Mouse (Mus musculus): Measurements from ENCODE around the gene Leap2.
"Not testable (repeated sequence)": the region's sequence is repeated elsewhere in the genome, so short reads cannot be mapped to it uniquely, and the experiment has no call there.

Leap2 gene

DNA sequence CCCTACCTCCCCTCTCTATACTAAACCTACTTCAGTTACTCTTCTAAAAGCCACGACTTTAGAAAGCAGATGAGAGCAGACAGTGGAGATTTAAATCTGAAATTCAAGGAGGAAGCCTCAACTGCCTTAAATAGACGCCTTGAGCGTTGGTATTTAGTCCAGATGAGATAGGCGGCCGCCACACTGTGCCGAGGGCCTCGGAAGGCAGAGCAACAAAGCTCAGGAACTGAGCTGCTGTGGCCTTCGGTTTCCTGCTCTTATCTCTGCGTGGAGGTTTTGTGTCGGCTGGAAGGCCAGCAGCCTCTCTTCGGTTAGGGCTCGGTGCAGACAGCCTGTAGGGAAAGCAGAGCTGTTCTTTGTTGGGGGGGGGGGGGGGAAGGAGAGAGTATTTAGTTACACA lies 19.0 kb upstream of the Leap2 start:
- no peak for DNase-seq (ENCODE audit: low spot score in 2 of 2)

- no peak for DNase-seq (ENCODE audit: low spot score in 2 of 2)
Measured at GRCm38 (mm10) chr11:53436338-53436737, 13.4 kb upstream of the Leap2 start.

DNA sequence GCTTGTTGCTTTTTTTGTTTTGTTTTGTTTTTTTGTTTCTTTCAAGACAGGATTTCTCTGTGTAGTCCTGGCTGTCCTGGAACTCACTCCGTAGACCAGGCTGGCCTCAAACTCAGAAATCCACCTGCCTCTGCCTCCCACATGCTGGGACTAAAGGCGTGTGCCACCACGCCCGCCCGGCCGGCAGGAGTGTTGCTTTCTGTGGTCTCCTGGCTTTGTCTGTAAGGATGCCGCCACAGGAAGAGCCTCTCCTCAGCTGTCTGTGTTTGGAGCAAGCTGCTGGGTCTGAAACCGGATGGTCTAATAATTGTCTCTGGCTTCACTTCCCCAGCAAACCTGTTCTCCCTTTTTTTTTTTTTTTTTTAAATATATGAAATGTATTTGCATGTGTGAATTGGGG lies 12.5 kb upstream of the Leap2 start:
- DNase-seq (ENCODE audit: low spot score in 2 of 2): no peak

GRCm38 (mm10) chr11:53433057-53433456 lies 10.1 kb upstream of the Leap2 start:
- no peak for DNase-seq (ENCODE audit: low spot score in 2 of 2)

DNA sequence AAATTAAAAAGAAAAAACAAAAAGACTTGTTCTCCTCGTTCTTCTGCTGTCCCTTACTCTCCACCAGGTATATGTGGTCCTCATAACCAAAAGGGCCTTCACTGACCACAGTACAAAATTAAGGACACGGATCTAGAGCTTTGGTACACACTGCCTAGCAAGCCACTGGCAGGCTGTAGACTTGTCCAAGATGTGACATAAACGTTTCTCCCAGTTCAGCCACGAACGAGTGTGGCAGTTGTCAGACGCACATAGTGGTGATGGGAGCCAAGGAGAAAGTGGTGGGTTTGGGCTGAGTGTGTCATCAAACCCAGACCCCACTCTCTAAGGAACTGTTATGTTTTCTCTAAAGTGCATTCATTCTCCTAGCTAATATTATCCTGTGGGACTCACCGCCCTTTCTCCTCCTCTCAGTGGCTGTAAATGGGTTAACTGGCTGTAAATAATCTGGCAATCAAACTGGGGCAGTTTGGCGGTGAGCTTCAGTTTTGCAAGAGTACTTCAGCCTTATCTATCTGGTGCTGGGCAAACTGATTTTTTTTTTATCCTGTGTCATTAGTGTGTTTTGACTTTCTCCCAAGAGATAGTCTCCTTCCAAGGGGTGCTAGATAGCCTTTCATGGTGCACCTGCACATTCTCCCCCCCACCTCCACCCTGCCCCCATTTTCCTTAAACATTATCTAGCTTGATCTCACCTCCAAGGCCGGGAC lies 8.5 kb upstream of the Leap2 start:
- no peak for DNase-seq (ENCODE audit: low spot score in 2 of 2)

DNA sequence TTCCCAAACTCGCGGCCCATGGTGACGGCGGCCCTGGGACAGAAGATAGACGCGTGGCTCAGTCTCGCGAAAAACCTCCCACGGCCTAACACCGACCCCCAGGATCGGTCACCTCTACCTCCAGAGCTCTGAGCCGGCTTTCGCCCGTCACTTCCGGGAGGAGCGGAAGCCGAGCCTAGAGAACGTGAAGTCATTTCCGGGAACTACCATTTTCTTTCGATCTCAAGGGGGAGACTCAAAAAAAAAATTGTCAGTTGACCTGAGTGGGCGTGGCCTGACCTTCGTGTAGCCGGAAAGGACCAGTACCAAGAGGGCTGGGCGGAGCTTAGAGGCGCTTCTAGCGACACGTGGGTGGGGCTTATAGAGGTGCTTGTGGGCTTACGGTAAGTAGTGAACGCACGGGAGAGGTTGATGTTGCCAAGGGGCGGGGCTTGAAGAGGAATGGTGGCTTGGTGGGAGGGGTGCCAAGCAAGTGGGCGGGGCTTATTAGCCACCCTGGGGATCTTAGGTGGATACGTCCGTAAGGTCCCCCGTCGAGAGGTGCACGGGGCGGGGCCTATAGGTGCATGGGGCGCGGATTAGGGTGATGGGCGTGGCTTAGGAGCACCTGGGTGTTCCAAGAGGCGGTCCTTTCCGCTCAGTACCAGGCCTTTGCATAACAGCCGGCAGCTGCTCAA lies 7.8 kb upstream of the Leap2 start, which contains the start of the genes Uqcrq and Gdf9:
Gene Uqcrq (minus strand): TSS at position 162 of the 677 bp plus-strand sequence.
Gene Gdf9 (plus strand): TSS at position 354 of the 677 bp plus-strand sequence.
- DNase-seq (ENCODE audit: low spot score in 2 of 2): peak; percentile 98 to 100

- DNase-seq (ENCODE audit: low spot score in 2 of 2): no peak
Measured at GRCm38 (mm10) chr11:53430300-53430669, 7.3 kb upstream of the Leap2 start.

GRCm38 (mm10) chr11:53429182-53429581 lies 6.2 kb upstream of the Leap2 start:
- no peak for DNase-seq (ENCODE audit: low spot score in 2 of 2)

- DNase-seq (ENCODE audit: low spot score in 2 of 2): no peak
Measured at GRCm38 (mm10) chr11:53428716-53429057, 5.7 kb upstream of the Leap2 start.

GRCm38 (mm10) chr11:53427993-53428715 lies 5.2 kb upstream of the Leap2 start:
- no peak for DNase-seq (ENCODE audit: low spot score in 2 of 2)

GRCm38 (mm10) chr11:53426914-53427313 lies 3.9 kb upstream of the Leap2 start:
- not testable (repeated sequence) for DNase-seq (ENCODE audit: low spot score in 2 of 2)

DNA sequence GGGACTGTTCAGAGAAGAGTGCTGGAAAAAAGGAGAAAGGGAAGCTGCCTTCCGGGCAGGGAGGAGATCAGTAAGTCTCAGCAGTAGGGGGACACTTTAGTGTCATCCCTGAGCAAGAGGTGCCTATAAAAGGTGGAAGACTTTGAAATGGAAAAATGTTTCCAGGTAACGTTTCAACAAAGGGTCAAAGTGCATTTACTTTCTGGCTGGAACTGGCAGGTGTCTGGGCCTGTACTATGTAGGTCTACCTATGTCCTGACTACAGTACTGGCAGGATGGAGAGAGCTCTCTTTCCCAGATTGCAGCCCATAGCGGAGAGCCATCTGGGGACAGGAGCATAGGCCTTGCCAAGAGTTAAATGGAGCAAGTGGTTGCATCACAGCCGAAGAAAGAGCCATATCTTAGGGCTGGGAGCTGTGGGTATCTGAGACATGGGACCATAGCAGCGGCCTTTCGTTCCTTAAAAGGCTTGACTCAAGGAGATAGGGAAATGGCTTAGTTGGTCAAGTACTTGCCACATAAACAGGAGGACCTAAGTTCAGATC lies 2.8 kb upstream of the Leap2 start:
- no peak for DNase-seq (ENCODE audit: low spot score in 2 of 2)

GRCm38 (mm10) chr11:53425251-53425650 lies 2.3 kb upstream of the Leap2 start:
- DNase-seq (ENCODE audit: low spot score in 2 of 2): peak in 1 of 2 experiments; percentile 44

GRCm38 (mm10) chr11:53424826-53425225 lies 1.9 kb upstream of the Leap2 start:
- DNase-seq (ENCODE audit: low spot score in 2 of 2): no peak

GRCm38 (mm10) chr11:53418048-53418447 lies 4.9 kb downstream of the Leap2 start:
- no peak for DNase-seq (ENCODE audit: low spot score in 2 of 2)

DNA sequence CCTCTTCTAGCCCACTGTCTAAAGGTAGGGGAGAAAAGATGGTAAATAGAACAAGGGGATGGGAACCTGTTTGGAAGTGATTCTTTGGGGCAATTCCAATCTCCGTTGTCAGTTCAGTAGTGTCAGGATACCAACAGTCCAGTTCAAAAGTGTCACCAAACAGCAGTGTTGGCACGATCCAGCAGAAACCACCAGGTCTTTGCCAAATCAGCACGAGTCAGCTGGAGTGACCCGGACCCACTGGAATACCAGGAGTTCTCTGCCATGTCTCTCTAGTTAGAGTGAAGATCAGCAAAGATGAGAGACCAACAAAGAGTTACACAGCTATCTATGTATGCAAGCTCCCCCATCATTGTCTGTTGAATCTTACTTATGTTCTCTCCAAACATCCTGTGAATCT lies 9.1 kb downstream of the Leap2 start:
- no peak for DNase-seq (ENCODE audit: low spot score in 2 of 2)

- peak in 1 of 2 experiments; percentile 34 for DNase-seq (ENCODE audit: low spot score in 2 of 2)
Measured at GRCm38 (mm10) chr11:53411738-53412137, 11.2 kb downstream of the Leap2 start.

- DNase-seq (ENCODE audit: low spot score in 2 of 2): no peak
Measured at GRCm38 (mm10) chr11:53403638-53404037, 19.3 kb downstream of the Leap2 start.

DNA sequence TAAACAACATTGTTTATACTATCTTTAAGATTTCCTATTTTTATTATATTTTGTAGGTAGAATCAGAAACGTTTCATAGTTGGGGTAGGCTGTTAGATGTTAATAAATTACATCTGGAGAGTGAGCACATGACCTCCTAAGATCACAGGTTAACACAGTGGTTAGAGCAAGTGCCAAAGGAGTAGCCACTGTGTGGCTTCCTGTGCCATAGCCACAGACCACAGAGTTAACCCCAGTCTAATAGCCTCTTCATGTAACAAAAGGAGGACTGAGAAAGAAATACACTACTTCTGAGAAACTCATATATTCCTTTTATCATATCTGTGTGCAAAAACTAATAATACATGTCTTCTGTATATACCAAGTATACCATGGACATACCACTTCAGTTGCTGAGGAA lies 29.1 kb downstream of the Leap2 start:
- no peak for DNase-seq (ENCODE audit: low spot score in 2 of 2)

GRCm38 (mm10) chr11:53383758-53384428 lies 39.1 kb downstream of the Leap2 start:
- DNase-seq (ENCODE audit: low spot score in 2 of 2): no peak

DNA sequence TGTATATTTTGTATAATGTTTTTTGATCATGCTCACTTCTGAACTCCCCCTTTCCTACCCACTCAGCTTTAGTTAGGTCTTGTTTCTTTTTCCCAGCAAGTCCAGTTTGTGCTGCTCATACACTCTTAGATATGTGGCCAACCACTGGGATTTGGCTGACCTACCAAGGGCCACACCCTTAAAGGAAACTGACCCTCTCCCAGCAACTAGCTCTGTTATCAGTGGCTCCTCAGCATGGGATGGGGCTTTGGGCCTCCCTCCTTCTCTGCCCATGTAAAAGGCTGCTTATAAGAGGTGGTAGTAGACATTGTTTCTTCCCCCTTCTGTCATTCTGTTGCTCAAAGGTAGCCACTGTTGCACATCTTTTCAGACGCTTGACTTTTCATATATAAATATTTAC lies 44.1 kb downstream of the Leap2 start:
- DNase-seq (ENCODE audit: low spot score in 2 of 2): no peak

All from right cerebral cortex, adult 2 months (tissue).